Mouse (Mus musculus): ENCODE data around the gene Llgl2. TPM values are rescaled to one million over a fixed set of nuclear protein-coding genes. Genes with fewer than 3 reads are reported as not detected.

Llgl2 gene
- polyA plus RNA-seq, 1 experiment from 2014 or later = 4.4 TPM

GRCm38 (mm10) chr11:115811381-115812093 is 12.3 kb upstream of the Llgl2 start:
- no peak overlapping the region for H3K27ac ChIP-seq (replicated peaks)
- H3K27me3 ChIP-seq = no peaks in the 10 kb centered on the region
- H3K9me3 ChIP-seq = no peaks in the 10 kb centered on the region
- H3K4me1 ChIP-seq = peaks cover 74% of the 10 kb centered on the region
- H3K4me3 ChIP-seq = peak overlapping the region; percentile 94
- no peak overlapping the region; the same call in 1 of the 2 replicates for H3K9ac ChIP-seq (replicated peaks)
- H3K4me2 ChIP-seq (replicated peaks) = peak overlapping the region; percentile 90
- 88% methylated on average over 20 of the region's 20 CpGs for WGBS
- peaks cover 27% of the 10 kb centered on the region for H3K36me3 ChIP-seq
- no peak for ATAC-seq (ENCODE audit: low FRiP score, low read depth)

GRCm38 (mm10) chr11:115812095-115812494 is 11.8 kb upstream of the Llgl2 start:
- peaks cover 27% of the 10 kb centered on the region for H3K36me3 ChIP-seq
- peak overlapping the region; percentile 94 for H3K4me3 ChIP-seq
- ATAC-seq (ENCODE audit: low FRiP score, low read depth) = no peak
- no peak overlapping the region for H3K27ac ChIP-seq (replicated peaks)
- H3K4me2 ChIP-seq (replicated peaks) = peak overlapping the region; percentile 90
- peaks cover 72% of the 10 kb centered on the region for H3K4me1 ChIP-seq
- no peaks in the 10 kb centered on the region for H3K27me3 ChIP-seq
- peak overlapping the region; percentile 76; the same call in 1 of the 2 replicates for H3K9ac ChIP-seq (replicated peaks)
- no peaks in the 10 kb centered on the region for H3K9me3 ChIP-seq
- 41% methylated on average over 7 of the region's 7 CpGs for WGBS

GRCm38 (mm10) chr11:115812533-115813420 is 11.1 kb upstream of the Llgl2 start:
- peak overlapping the region; percentile 90 for H3K4me2 ChIP-seq (replicated peaks)
- H3K27ac ChIP-seq (replicated peaks) = peak overlapping the region; percentile 60

GRCm38 (mm10) chr11:115813507-115814296 is 10.1 kb upstream of the Llgl2 start, which contains the start of gene Caskin2:
Caskin2 (minus strand) TSS chr11:115813639.
- WGBS = under 1% methylated on average over 44 of the region's 44 CpGs
- H3K4me1 ChIP-seq = peaks cover 56% of the 10 kb centered on the region
- H3K9me3 ChIP-seq = no peaks in the 10 kb centered on the region
- peak within 1 kb of the TSS; percentile 90 for H3K4me2 ChIP-seq (replicated peaks)
- H3K36me3 ChIP-seq = peaks cover 32% of the 10 kb centered on the region
- H3K27ac ChIP-seq (replicated peaks) = peak within 1 kb of the TSS; percentile 84
- ATAC-seq (ENCODE audit: low FRiP score, low read depth) = peak; percentile 93
- H3K27me3 ChIP-seq = no peaks in the 10 kb centered on the region
- peak within 1 kb of the TSS; percentile 94 for H3K4me3 ChIP-seq
- H3K9ac ChIP-seq (replicated peaks) = peak within 1 kb of the TSS; percentile 93

More at GRCm38 (mm10) chr11:115812533-115813420, 11.1 kb upstream of the Llgl2 start:
- H3K4me3 ChIP-seq = peak overlapping the region; percentile 94
- H3K36me3 ChIP-seq = peaks cover 27% of the 10 kb centered on the region
- H3K27me3 ChIP-seq = no peaks in the 10 kb centered on the region
- H3K9me3 ChIP-seq = no peaks in the 10 kb centered on the region
- H3K9ac ChIP-seq (replicated peaks) = peak overlapping the region; percentile 76
- WGBS = 4% methylated on average over 28 of the region's 28 CpGs
- peak; percentile 44 for ATAC-seq (ENCODE audit: low FRiP score, low read depth)
- peaks cover 66% of the 10 kb centered on the region for H3K4me1 ChIP-seq

GRCm38 (mm10) chr11:115814605-115815450 is 9.0 kb upstream of the Llgl2 start, which contains the start of gene Tsen54:
Tsen54 (plus strand) TSS chr11:115814724.
- H3K27ac ChIP-seq (replicated peaks) = peak within 1 kb of the TSS; percentile 84
- ATAC-seq (ENCODE audit: low FRiP score, low read depth) = peak; percentile 50
- WGBS = under 1% methylated on average over 82 of the region's 84 CpGs
- peak within 1 kb of the TSS; percentile 93 for H3K9ac ChIP-seq (replicated peaks)
- peaks cover 45% of the 10 kb centered on the region for H3K4me1 ChIP-seq
- H3K9me3 ChIP-seq = no peaks in the 10 kb centered on the region
- no peaks in the 10 kb centered on the region for H3K27me3 ChIP-seq
- peak within 1 kb of the TSS; percentile 90 for H3K4me2 ChIP-seq (replicated peaks)
- peak within 1 kb of the TSS; percentile 94 for H3K4me3 ChIP-seq
- H3K36me3 ChIP-seq = peaks cover 37% of the 10 kb centered on the region

GRCm38 (mm10) chr11:115817331-115817730 is 6.5 kb upstream of the Llgl2 start:
- Histone ChIP-seq H3K27me3 (peaks cover 4% of the 10 kb centered on the region; the same call in 1 of the 2 replicates), H3K4me1 (peaks cover 21% of the 10 kb centered on the region)
- 91% methylated on average over 5 of the region's 5 CpGs for WGBS

GRCm38 (mm10) chr11:115819915-115820623 is 3.8 kb upstream of the Llgl2 start:
- Histone ChIP-seq H3K9me3 (no peaks in the 10 kb centered on the region), H3K9ac (replicated peaks) (no peak overlapping the region), H3K27me3 (peaks cover 31% of the 10 kb centered on the region), H3K4me2 (replicated peaks) (no peak overlapping the region), H3K4me1 (peaks cover 26% of the 10 kb centered on the region), H3K4me3 (no peak overlapping the region), H3K27ac (replicated peaks) (no peak overlapping the region), H3K36me3 (peaks cover 50% of the 10 kb centered on the region)
- ATAC-seq (ENCODE audit: low FRiP score, low read depth) = no peak
- 94% methylated on average over 16 of the region's 16 CpGs for WGBS

More at GRCm38 (mm10) chr11:115817331-115817730, 6.5 kb upstream of the Llgl2 start:
- ATAC-seq (ENCODE audit: low FRiP score, low read depth) = no peak
- H3K27ac ChIP-seq (replicated peaks) = no peak overlapping the region
- no peak overlapping the region for H3K4me3 ChIP-seq
- no peaks in the 10 kb centered on the region for H3K9me3 ChIP-seq
- no peak overlapping the region for H3K9ac ChIP-seq (replicated peaks)
- H3K36me3 ChIP-seq = peaks cover 45% of the 10 kb centered on the region
- H3K4me2 ChIP-seq (replicated peaks) = no peak overlapping the region

GRCm38 (mm10) chr11:115821001-115821400 is 2.8 kb upstream of the Llgl2 start:
- Histone ChIP-seq H3K4me2 (replicated peaks) (no peak overlapping the region), H3K36me3 (peaks cover 50% of the 10 kb centered on the region), H3K4me1 (peaks cover 17% of the 10 kb centered on the region), H3K27ac (replicated peaks) (no peak overlapping the region), H3K9me3 (no peaks in the 10 kb centered on the region), H3K4me3 (no peak overlapping the region), H3K9ac (replicated peaks) (no peak overlapping the region), H3K27me3 (peaks cover 41% of the 10 kb centered on the region)
- 90% methylated on average over 4 of the region's 4 CpGs for WGBS
- ATAC-seq (ENCODE audit: low FRiP score, low read depth) = no peak

- H3K27ac ChIP-seq (replicated peaks) = no peak overlapping the region
- WGBS = 16% methylated on average over 11 of the region's 11 CpGs
- no peaks in the 10 kb centered on the region for H3K9me3 ChIP-seq
- peaks cover 78% of the 10 kb centered on the region for H3K27me3 ChIP-seq
- no peak overlapping the region for H3K9ac ChIP-seq (replicated peaks)
- H3K4me1 ChIP-seq = peaks cover 17% of the 10 kb centered on the region
- peak overlapping the region; percentile 94 for H3K4me2 ChIP-seq (replicated peaks)
- peaks cover 29% of the 10 kb centered on the region for H3K36me3 ChIP-seq
- peak overlapping the region; percentile 66; the same call in 1 of the 2 replicates for H3K4me3 ChIP-seq
- no peak for ATAC-seq (ENCODE audit: low FRiP score, low read depth)
Measured at GRCm38 (mm10) chr11:115824813-115825212, 964 bp downstream of the Llgl2 start.

GRCm38 (mm10) chr11:115826487-115826886 is 2.6 kb downstream of the Llgl2 start:
- peaks cover 13% of the 10 kb centered on the region for H3K36me3 ChIP-seq
- no peak overlapping the region for H3K9ac ChIP-seq (replicated peaks)
- peaks cover 20% of the 10 kb centered on the region for H3K4me1 ChIP-seq
- ATAC-seq (ENCODE audit: low FRiP score, low read depth) = no peak
- no peak overlapping the region for H3K27ac ChIP-seq (replicated peaks)
- no peaks in the 10 kb centered on the region for H3K9me3 ChIP-seq
- H3K27me3 ChIP-seq = peaks cover 95% of the 10 kb centered on the region
- WGBS = 42% methylated on average over 5 of the region's 5 CpGs
- H3K4me2 ChIP-seq (replicated peaks) = no peak overlapping the region
- no peak overlapping the region for H3K4me3 ChIP-seq

Measured in midbrain, embryonic 12.5 days (tissue).